Mouse (Mus musculus): ENCODE data around the gene Hoxb4. TPM values are rescaled to one million over a fixed set of nuclear protein-coding genes. Genes with fewer than 3 reads are reported as not detected.

Gene Hoxb4
- polyA plus RNA-seq, 1 experiment from 2014 or later = 3.6 TPM

- peaks cover 9% of the 10 kb centered on the region for H3K4me1 ChIP-seq
- peak overlapping the region; percentile 31; the same call in 1 of the 2 replicates for H3K27ac ChIP-seq
- 2% methylated on average over 30 of the region's 30 CpGs for WGBS
Measured at GRCm38 (mm10) chr11:96295092-96295835, 22.8 kb upstream of the Hoxb4 start.

GRCm38 (mm10) chr11:96296997-96297396 lies 21.1 kb upstream of the Hoxb4 start:
- Histone ChIP-seq H3K27ac (peak overlapping the region; percentile 44; the same call in 1 of the 2 replicates), H3K9ac (no peak overlapping the region), H3K36me3 (no peaks in the 10 kb centered on the region), H3K4me2 (peak overlapping the region; percentile 8; the same call in 1 of the 2 replicates), H3K27me3 (replicated peaks) (peaks cover 79% of the 10 kb centered on the region), H3K9me3 (no peaks in the 10 kb centered on the region), H3K4me1 (peaks cover 16% of the 10 kb centered on the region), H3K4me3 (replicated peaks) (no peak overlapping the region)
- WGBS = 41% methylated on average over 2 of the region's 2 CpGs
- ATAC-seq (ENCODE audit: insufficient read depth, low FRiP score, low read depth) = no peak

More at GRCm38 (mm10) chr11:96295092-96295835, 22.8 kb upstream of the Hoxb4 start:
- no peaks in the 10 kb centered on the region for H3K36me3 ChIP-seq
- peaks cover 80% of the 10 kb centered on the region for H3K27me3 ChIP-seq (replicated peaks)
- H3K4me2 ChIP-seq = peak overlapping the region; percentile 51
- H3K9me3 ChIP-seq = no peaks in the 10 kb centered on the region
- H3K9ac ChIP-seq = no peak overlapping the region; the same call in 1 of the 2 replicates
- no peak for ATAC-seq (ENCODE audit: insufficient read depth, low FRiP score, low read depth)
- peak overlapping the region; percentile 45 for H3K4me3 ChIP-seq (replicated peaks)

- H3K36me3 ChIP-seq = no peaks in the 10 kb centered on the region
- no peak for ATAC-seq (ENCODE audit: insufficient read depth, low FRiP score, low read depth)
- WGBS = 23% methylated on average over 3 of the region's 3 CpGs
- peaks cover 16% of the 10 kb centered on the region for H3K4me1 ChIP-seq
- no peak overlapping the region for H3K4me3 ChIP-seq (replicated peaks)
- H3K27ac ChIP-seq = peak overlapping the region; percentile 44; the same call in 1 of the 2 replicates
- H3K4me2 ChIP-seq = peak overlapping the region; percentile 8; the same call in 1 of the 2 replicates
- peaks cover 79% of the 10 kb centered on the region for H3K27me3 ChIP-seq (replicated peaks)
- no peak overlapping the region for H3K9ac ChIP-seq
- H3K9me3 ChIP-seq = no peaks in the 10 kb centered on the region
Measured at GRCm38 (mm10) chr11:96297428-96297827, 20.6 kb upstream of the Hoxb4 start.

GRCm38 (mm10) chr11:96297968-96298635 lies 20.0 kb upstream of the Hoxb4 start:
- Histone ChIP-seq H3K36me3 (no peaks in the 10 kb centered on the region), H3K4me3 (replicated peaks) (no peak overlapping the region; the same call in 1 of the 2 replicates), H3K9ac (no peak overlapping the region), H3K4me2 (peak overlapping the region; percentile 67; the same call in 1 of the 2 replicates), H3K27me3 (replicated peaks) (peaks cover 73% of the 10 kb centered on the region), H3K4me1 (peaks cover 16% of the 10 kb centered on the region), H3K9me3 (no peaks in the 10 kb centered on the region), H3K27ac (no peak overlapping the region)
- WGBS = 28% methylated on average over 11 of the region's 11 CpGs
- ATAC-seq (ENCODE audit: insufficient read depth, low FRiP score, low read depth) = no peak

GRCm38 (mm10) chr11:96298895-96299667 lies 19.0 kb upstream of the Hoxb4 start:
- no peaks in the 10 kb centered on the region for H3K9me3 ChIP-seq
- H3K4me3 ChIP-seq (replicated peaks) = peak overlapping the region; percentile 53
- H3K27ac ChIP-seq = peak overlapping the region; percentile 75
- under 1% methylated on average over 66 of the region's 66 CpGs for WGBS
- no peaks in the 10 kb centered on the region for H3K36me3 ChIP-seq
- peaks cover 22% of the 10 kb centered on the region for H3K4me1 ChIP-seq
- H3K27me3 ChIP-seq (replicated peaks) = peaks cover 67% of the 10 kb centered on the region
- peak overlapping the region; percentile 63 for H3K9ac ChIP-seq
- ATAC-seq (ENCODE audit: insufficient read depth, low FRiP score, low read depth) = no peak
- H3K4me2 ChIP-seq = peak overlapping the region; percentile 67

- no peak for ATAC-seq (ENCODE audit: insufficient read depth, low FRiP score, low read depth)
- H3K27me3 ChIP-seq (replicated peaks) = peaks cover 65% of the 10 kb centered on the region
- H3K27ac ChIP-seq = peak overlapping the region; percentile 75; the same call in 1 of the 2 replicates
Measured at GRCm38 (mm10) chr11:96299781-96300180, 18.3 kb upstream of the Hoxb4 start.

GRCm38 (mm10) chr11:96300354-96301063 lies 17.6 kb upstream of the Hoxb4 start:
- no peaks in the 10 kb centered on the region for H3K36me3 ChIP-seq
- peak overlapping the region; percentile 53 for H3K4me3 ChIP-seq (replicated peaks)
- 4% methylated on average over 35 of the region's 35 CpGs for WGBS
- no peaks in the 10 kb centered on the region for H3K9me3 ChIP-seq
- peaks cover 20% of the 10 kb centered on the region for H3K4me1 ChIP-seq
- peak overlapping the region; percentile 9; the same call in 1 of the 2 replicates for H3K9ac ChIP-seq
- H3K27ac ChIP-seq = peak overlapping the region; percentile 44; the same call in 1 of the 2 replicates
- H3K4me2 ChIP-seq = peak overlapping the region; percentile 67
- ATAC-seq (ENCODE audit: insufficient read depth, low FRiP score, low read depth) = no peak
- H3K27me3 ChIP-seq (replicated peaks) = peaks cover 66% of the 10 kb centered on the region

More at GRCm38 (mm10) chr11:96299781-96300180, 18.3 kb upstream of the Hoxb4 start:
- H3K4me3 ChIP-seq (replicated peaks) = peak overlapping the region; percentile 53
- peak overlapping the region; percentile 63 for H3K9ac ChIP-seq
- H3K36me3 ChIP-seq = no peaks in the 10 kb centered on the region
- WGBS = 7% methylated on average over 9 of the region's 9 CpGs
- no peaks in the 10 kb centered on the region for H3K9me3 ChIP-seq
- H3K4me2 ChIP-seq = peak overlapping the region; percentile 67
- H3K4me1 ChIP-seq = peaks cover 22% of the 10 kb centered on the region

GRCm38 (mm10) chr11:96301064-96301431 lies 17.0 kb upstream of the Hoxb4 start:
- peaks cover 66% of the 10 kb centered on the region for H3K27me3 ChIP-seq (replicated peaks)
- no peak overlapping the region for H3K9ac ChIP-seq
- H3K27ac ChIP-seq = peak overlapping the region; percentile 44; the same call in 1 of the 2 replicates
- ATAC-seq (ENCODE audit: insufficient read depth, low FRiP score, low read depth) = no peak
- H3K9me3 ChIP-seq = no peaks in the 10 kb centered on the region
- peak overlapping the region; percentile 67 for H3K4me2 ChIP-seq
- 20% methylated on average over 10 of the region's 10 CpGs for WGBS
- no peaks in the 10 kb centered on the region for H3K36me3 ChIP-seq
- H3K4me3 ChIP-seq (replicated peaks) = peak overlapping the region; percentile 53
- peaks cover 16% of the 10 kb centered on the region; the same call in 1 of the 2 replicates for H3K4me1 ChIP-seq

- ATAC-seq (ENCODE audit: insufficient read depth, low FRiP score, low read depth) = no peak
- Histone ChIP-seq H3K27me3 (replicated peaks) (peaks cover 65% of the 10 kb centered on the region), H3K9me3 (no peaks in the 10 kb centered on the region), H3K4me1 (peaks cover 16% of the 10 kb centered on the region; the same call in 1 of the 2 replicates), H3K9ac (peak overlapping the region; percentile 20; the same call in 1 of the 2 replicates), H3K36me3 (no peaks in the 10 kb centered on the region), H3K4me2 (peak overlapping the region; percentile 62), H3K27ac (peak overlapping the region; percentile 71), H3K4me3 (replicated peaks) (peak overlapping the region; percentile 41; the same call in 1 of the 2 replicates)
- WGBS = 10% methylated on average over 15 of the region's 15 CpGs
Measured at GRCm38 (mm10) chr11:96301837-96302236, 16.2 kb upstream of the Hoxb4 start.

- ATAC-seq (ENCODE audit: insufficient read depth, low FRiP score, low read depth) = no peak
- H3K27ac ChIP-seq = peak overlapping the region; percentile 71
- peaks cover 16% of the 10 kb centered on the region; the same call in 1 of the 2 replicates for H3K4me1 ChIP-seq
- peak overlapping the region; percentile 62 for H3K4me2 ChIP-seq
- WGBS = 22% methylated on average over 23 of the region's 23 CpGs
- no peak overlapping the region for H3K9ac ChIP-seq
- peak overlapping the region; percentile 41; the same call in 1 of the 2 replicates for H3K4me3 ChIP-seq (replicated peaks)
- no peaks in the 10 kb centered on the region for H3K36me3 ChIP-seq
- peaks cover 57% of the 10 kb centered on the region for H3K27me3 ChIP-seq (replicated peaks)
- H3K9me3 ChIP-seq = no peaks in the 10 kb centered on the region
Measured at GRCm38 (mm10) chr11:96302381-96303150, 15.5 kb upstream of the Hoxb4 start.

All from stomach, embryonic 15.5 days (tissue).